Mouse (Mus musculus) bone marrow, adult 2 months (tissue): Measurements from ENCODE around the gene Anapc5.

Source experiments
- CTCF ChIP-seq: fragments of 200-500 bp; IDR thresholded peaks from 2 replicates; pipeline ENCODE4 v1.5.1; 2011; ENCODE audit warnings: low read length, control low read depth; ENCODE audit not compliant: control insufficient read depth, insufficient read depth
- POLR2A ChIP-seq: fragments of 200-500 bp; IDR thresholded peaks from 2 replicates; pipeline ENCODE4 v1.6.1; 2011; ENCODE audit warnings: low read depth, mild to moderate bottlenecking, control low read depth, low read length, borderline replicate concordance; ENCODE audit not compliant: control insufficient read depth

- no peak for TF ChIP-seq POLR2A
- TF ChIP-seq CTCF = no peak
Observed at GRCm38 (mm10) chr5:122832996-122833395, 11.9 kb upstream of the Anapc5 start.
